ENCODE assay signal across 9 mouse cellular contexts in genomic region chr4:70451750-70452149, GRCm38 (mm10). TPM values are rescaled to one million over a fixed set of nuclear protein-coding genes. Genes with fewer than 3 reads are reported as not detected.
DNase-seq lines count a peak whose midpoint lies in the region; ATAC-seq and TF ChIP-seq lines count a peak whose summit lies in the region.
"Had no signal": no experiment of that assay in that cellular context is flagged by ENCODE, and none has a peak within 500 bp of the region (broad histone marks: within the 10 kb centered on the region; RNA-seq: fewer than 3 reads in every experiment).

No protein-coding gene starts in this region.

- TF ChIP-seq CTCF in hindbrain, postnatal 0 days (IDR thresholded peaks at IDR 0.05; ENCODE audit: low read depth): peak; percentile 87
- peak; percentile 86 for TF ChIP-seq CTCF in lung, embryonic 14.5 days (IDR thresholded peaks at IDR 0.05; ENCODE audit: low read depth)

- no peak overlapping the region for H3K27ac ChIP-seq in hindbrain, postnatal 0 days
- H3K27ac ChIP-seq in lung, embryonic 14.5 days (ENCODE audit: low read depth): no peak overlapping the region
- H3K27ac ChIP-seq: limb, embryonic 13.5 days had no signal

- H3K9ac ChIP-seq in hindbrain, postnatal 0 days (replicated peaks; ENCODE audit: low read length): no peak overlapping the region
- H3K9ac ChIP-seq in lung, embryonic 14.5 days: no peak overlapping the region
- H3K9ac ChIP-seq: limb, embryonic 13.5 days had no signal

- H3K9me3 ChIP-seq in hindbrain, postnatal 0 days (ENCODE audit: low read length): no peaks in the 10 kb centered on the region
- H3K9me3 ChIP-seq in lung, embryonic 14.5 days (ENCODE audit: low read depth, low read length): no peaks in the 10 kb centered on the region
- H3K9me3 ChIP-seq: limb, embryonic 13.5 days had no signal

- H3K4me3 ChIP-seq in hindbrain, postnatal 0 days (ENCODE audit: low read length): no peak overlapping the region
- H3K4me3 ChIP-seq in lung, embryonic 14.5 days (ENCODE audit: low read depth, low read length): no peak overlapping the region
- H3K4me3 ChIP-seq: limb, embryonic 13.5 days had no signal

- H3K4me2 ChIP-seq in hindbrain, postnatal 0 days (ENCODE audit: low read depth, low read length): no peak overlapping the region
- no peak overlapping the region for H3K4me2 ChIP-seq in lung, embryonic 14.5 days
- H3K4me2 ChIP-seq: limb, embryonic 13.5 days had no signal

- DNase-seq in gastrocnemius, postnatal 10 days: peak; percentile 26
- no peak for DNase-seq in gastrocnemius, adult 8-10 months (ENCODE audit: low spot score in 2 of 2)
- DNase-seq in 3134 (ENCODE audit: extremely low read depth, insufficient read length, low spot score) (peak; percentile 1), ZHBTc4 (ENCODE audit: low read depth, low spot score) (peak; percentile 59)
- peak; percentile 49 to 68 for DNase-seq in cerebellum, postnatal 25 days
- peak; percentile 80 for DNase-seq in hindbrain, postnatal 0 days (ENCODE audit: low spot score)
- DNase-seq in lung, embryonic 14.5 days: peak; percentile 83
- DNase-seq in right cerebral cortex, postnatal 10 days (ENCODE audit: low spot score in 2 of 2): peak; percentile 59 to 67

- WGBS in hindbrain, postnatal 0 days: 1% methylated on average over 2 of the region's 2 CpGs
- 1% methylated on average over 2 of the region's 2 CpGs for WGBS in lung, embryonic 14.5 days

- no peaks in the 10 kb centered on the region for H3K27me3 ChIP-seq in hindbrain, postnatal 0 days (ENCODE audit: insufficient read depth, low read length)
- H3K27me3 ChIP-seq in lung, embryonic 14.5 days (ENCODE audit: insufficient read depth, low read length): no peaks in the 10 kb centered on the region
- H3K27me3 ChIP-seq: limb, embryonic 13.5 days had no signal

- no peaks in the 10 kb centered on the region for H3K36me3 ChIP-seq in hindbrain, postnatal 0 days (ENCODE audit: insufficient read depth, low read length)
- H3K36me3 ChIP-seq in lung, embryonic 14.5 days (ENCODE audit: insufficient read depth): no peaks in the 10 kb centered on the region

- no peaks in the 10 kb centered on the region for H3K4me1 ChIP-seq in hindbrain, postnatal 0 days (ENCODE audit: insufficient read depth, low read length)
- H3K4me1 ChIP-seq in lung, embryonic 14.5 days (ENCODE audit: insufficient read depth): no peaks in the 10 kb centered on the region
- H3K4me1 ChIP-seq: limb, embryonic 13.5 days had no signal

- peak; percentile 24; the same call in 1 of the 2 replicates for ATAC-seq in hindbrain, postnatal 0 days
- peak; percentile 60; the same call in 1 of the 2 replicates for ATAC-seq in lung, embryonic 14.5 days (ENCODE audit: insufficient read depth)

RNA-seq across cellular contexts. Expression of gene Cdk5rap2, which starts 41.5 kb away (rescaled TPM):
- total RNA-seq in gastrocnemius, postnatal 10 days (2021): 10 to 100 TPM in 1 of 2 experiments, 1 to 10 TPM in 1; 8.1 to 10.8 TPM
- 1 to 10 TPM; 7.0 to 8.9 (median 7.8) TPM for total RNA-seq in gastrocnemius, adult 8-10 months (2022)
- total RNA-seq in hindbrain, postnatal 0 days (2014; rRNA removed): 11.4 and 19.9 TPM in 2 replicates
- 8.6 and 8.9 TPM in 2 replicates for polyA plus RNA-seq in hindbrain, postnatal 0 days (2015; fragmentation: Nextera tagmentation; extraction: Ambion mirVana)
- polyA plus RNA-seq in lung, embryonic 14.5 days (2014; fragmentation: Nextera tagmentation; extraction: Ambion mirVana): 24.3 and 25.1 TPM in 2 replicates

Comparison
In these comparisons a context has a peak if more than half of its experiments do, and no peak if none do; other contexts are left out.
1. DNase-seq: peak in gastrocnemius, postnatal 10 days (single experiment), 3134 (single experiment), ZHBTc4 (single experiment), cerebellum, postnatal 25 days (2 of 2), hindbrain, postnatal 0 days (single experiment), lung, embryonic 14.5 days (single experiment) and right cerebral cortex, postnatal 10 days (2 of 2); none in gastrocnemius, adult 8-10 months (0 of 2).